Mouse (Mus musculus): ENCODE data around the gene Cnih4. TPM values are rescaled to one million over a fixed set of nuclear protein-coding genes. Genes with fewer than 3 reads are reported as not detected.

Gene Cnih4
- polyA plus RNA-seq (2012; rRNA removed), result 10.4 and 10.5 TPM in 2 replicates

GRCm38 (mm10) chr1:181143950-181144836 is at the start of gene Cnih4, which contains the start of gene Nvl:
TSS of gene Cnih4 (plus strand) at chr1:181144693.
TSS of gene Nvl (minus strand) at chr1:181144204.

GRCm38 (mm10) chr1:181211920-181212633 is 67.6 kb downstream of the Cnih4 start, which contains the start of gene Wdr26:
TSS of gene Wdr26 (minus strand) at chr1:181212001.

Other genes with a start within 250 kb of the Cnih4 start
- gene Pycr2, start 240.4 kb upstream of the Cnih4 start, polyA plus RNA-seq (2012; rRNA removed), result 46.6 and 55.1 TPM in 2 replicates
- gene Lefty1, start 209.7 kb upstream of the Cnih4 start, polyA plus RNA-seq (2012; rRNA removed), result 8.3 and 9.1 TPM in 2 replicates
- gene Tmem63a, start 202.3 kb upstream of the Cnih4 start, polyA plus RNA-seq (2012; rRNA removed), result 6.0 and 7.4 TPM in 2 replicates
- gene Ephx1, start 123.8 kb upstream of the Cnih4 start, polyA plus RNA-seq (2012; rRNA removed), result 1.8 and 2.4 TPM in 2 replicates
- gene 9130409I23Rik, start 93.5 kb upstream of the Cnih4 start, polyA plus RNA-seq (2012; rRNA removed), result 0.03 and 0.05 TPM in 2 replicates
- 12.7 and 14.4 TPM in 2 replicates for gene Nvl, start 489 bp upstream of the Cnih4 start, polyA plus RNA-seq (2012; rRNA removed)
- 68.7 and 76.9 TPM in 2 replicates for gene Wdr26, start 67.3 kb downstream of the Cnih4 start, polyA plus RNA-seq (2012; rRNA removed)
- gene Cnih3, start 207.9 kb downstream of the Cnih4 start, polyA plus RNA-seq (2012; rRNA removed), result 0.01 TPM in 1 of 2 replicates, not detected in the other

All from liver, embryonic 14 days (tissue).